Mouse (Mus musculus) gastrocnemius, adult 2 months (tissue): Measurements from ENCODE around the gene Alx3. TPM values are rescaled to one million over a fixed set of nuclear protein-coding genes. Genes with fewer than 3 reads are reported as not detected.

Source experiments
- DNase-seq: peaks from one replicate; pipeline ENCODE4 v3.0.0; 2022
- H3K27ac ChIP-seq: fragments of 200-600 bp; 2 replicates; pipeline ENCODE4 v1.8.1; 2022; ENCODE audit warnings: mild to moderate bottlenecking
- H3K4me3 ChIP-seq: fragments of 200-600 bp; 2 replicates; pipeline ENCODE4 v1.8.1; 2022; ENCODE audit warnings: mild to moderate bottlenecking, moderate library complexity
- CTCF ChIP-seq: fragments of 200-600 bp; IDR thresholded peaks from 2 replicates; pipeline ENCODE4 v1.8.1; 2022; ENCODE audit warnings: antibody characterized with exemption, mild to moderate bottlenecking, moderate library complexity
- intact Hi-C: fragments of 180-260 bp; cut with DNase I; formaldehyde crosslinking; loops from one replicate; pipeline ENCODE4 v1.15.1; 2025
- long read RNA-seq, 2 experiments: library from polyadenylated mRNA; stranded (forward); transcript quantifications; one replicate each; pipeline ENCODE4 v2.0.0; 2021
- total RNA-seq, 2 experiments: library from RNA; stranded (reverse); gene quantifications; 2 replicates each; pipeline ENCODE4 v1.2.3; 2021

Gene Alx3
- total RNA-seq: not detected
- long read RNA-seq, experiment 1: 0 reads
- long read RNA-seq, experiment 2: 0 reads

DNA sequence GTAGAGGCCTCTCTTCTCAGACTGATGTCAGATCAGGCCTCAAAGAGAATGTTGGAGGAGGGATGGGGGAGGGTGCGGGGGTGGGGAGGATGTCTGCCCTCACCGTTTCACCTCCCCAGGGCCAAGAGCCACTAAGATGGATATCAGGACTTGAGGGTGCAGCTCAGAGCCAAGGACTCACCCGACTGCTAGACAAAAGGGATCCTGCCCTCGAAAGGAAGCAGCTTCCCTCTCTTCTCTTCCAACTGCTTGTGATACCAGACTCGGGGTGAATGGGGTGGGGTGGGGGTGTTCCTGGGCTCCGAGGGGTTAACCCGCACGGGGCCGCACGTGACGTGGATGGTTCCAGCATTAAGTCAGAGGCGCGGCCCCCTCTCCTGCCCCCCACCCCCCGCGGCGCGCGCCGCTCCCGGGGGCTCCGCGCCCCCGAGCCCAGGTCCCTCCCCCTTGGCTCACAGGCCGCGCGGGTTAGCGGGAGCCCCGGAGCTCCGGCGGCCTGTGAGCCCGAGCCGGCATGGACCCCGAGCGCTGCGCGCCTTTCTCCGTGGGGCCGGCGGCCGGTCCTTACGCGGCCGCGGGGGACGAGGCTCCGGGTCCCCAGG, at the start of gene Alx3:
Alx3 (plus strand) TSS at position 370 of the 602 bp plus-strand sequence.
- peak within 1 kb of the TSS; percentile 61 for H3K4me3 ChIP-seq
- no peak for TF ChIP-seq CTCF
- DNase-seq: peak; percentile 21
- intact Hi-C loops: no loop called here
- no peak within 1 kb of the TSS for H3K27ac ChIP-seq

DNA sequence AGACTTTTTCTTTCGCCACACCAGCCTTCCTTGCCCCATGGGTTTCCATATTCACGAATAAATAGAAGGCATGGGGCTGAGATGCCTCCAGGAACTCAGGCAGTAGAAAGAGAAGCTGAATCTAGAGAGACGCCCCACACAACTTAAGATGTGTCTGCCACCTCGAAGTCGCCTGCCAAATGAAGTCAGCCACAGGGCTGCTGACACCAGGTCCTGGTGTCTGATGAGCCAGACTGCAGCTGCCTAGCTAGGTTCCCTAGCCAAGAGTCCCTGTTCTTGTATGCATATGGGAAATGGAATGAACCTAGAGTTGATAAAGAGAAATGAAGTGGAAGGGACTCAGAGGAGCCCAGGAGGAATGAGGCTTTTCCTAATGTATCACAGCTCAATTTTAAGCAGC, 49.6 kb upstream of the Alx3 start:
- DNase-seq: no peak
- TF ChIP-seq CTCF: no peak
- no peak overlapping the region for H3K27ac ChIP-seq
- intact Hi-C loops: no loop called here
- H3K4me3 ChIP-seq: no peak overlapping the region

DNA sequence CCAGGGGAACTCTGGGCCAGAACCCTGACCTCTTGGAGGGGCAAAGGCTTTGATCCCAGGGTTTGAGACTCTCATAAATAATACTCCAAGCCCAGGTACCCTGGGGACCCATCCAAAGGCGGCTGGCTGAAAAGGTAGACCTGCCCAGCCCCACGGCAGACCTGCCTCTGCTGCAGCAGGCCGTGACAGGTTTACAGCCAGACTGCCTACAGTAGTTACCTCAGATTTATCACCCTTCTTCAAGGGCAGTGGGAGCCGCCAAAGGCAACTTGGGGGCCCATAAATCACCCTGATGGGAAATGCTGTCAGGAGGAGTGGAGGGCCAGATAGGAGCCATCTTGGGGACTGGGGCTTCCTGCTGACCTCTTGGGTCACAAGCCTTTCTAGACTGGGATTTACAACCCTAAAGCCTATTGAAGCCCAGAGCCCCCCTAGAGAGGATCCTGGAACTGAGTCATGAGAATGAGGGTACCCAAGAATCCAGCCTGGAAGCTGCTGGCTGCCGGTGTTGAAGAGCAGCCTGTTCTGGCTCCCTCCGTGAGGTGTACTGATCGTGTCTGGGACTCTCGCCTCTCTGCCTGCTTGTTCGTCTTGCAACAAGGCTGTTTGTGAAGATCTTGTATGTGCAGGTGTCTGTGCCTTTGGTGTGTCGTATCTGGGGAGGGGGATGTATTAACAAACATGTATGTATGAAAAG, 49.0 kb upstream of the Alx3 start:
- Histone ChIP-seq H3K4me3 (no peak overlapping the region), H3K27ac (no peak overlapping the region)
- DNase-seq: no peak
- intact Hi-C loops: no loop called here
- no peak for TF ChIP-seq CTCF

DNA sequence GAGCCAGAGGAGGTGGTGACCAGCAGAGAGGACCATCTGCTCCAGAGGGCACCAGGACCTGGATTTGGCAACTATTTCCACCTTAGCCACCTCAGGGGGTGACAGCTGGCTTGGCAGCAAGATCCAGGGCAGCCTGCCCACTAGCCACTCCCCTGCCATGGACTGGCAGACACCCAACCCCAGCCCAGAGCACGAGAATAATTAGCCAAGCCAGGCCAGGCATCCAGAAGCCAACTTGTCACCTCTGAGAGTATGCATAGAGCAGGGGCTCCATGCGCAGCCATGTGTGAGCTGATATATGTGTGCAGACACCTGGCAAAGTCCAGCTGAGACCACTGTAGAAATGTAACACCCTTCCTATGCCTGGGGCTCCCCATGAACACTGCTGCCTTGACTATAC, 47.9 kb upstream of the Alx3 start:
- DNase-seq: peak; percentile 27
- no peak for TF ChIP-seq CTCF
- H3K27ac ChIP-seq: no peak overlapping the region
- intact Hi-C loops: no loop called here
- no peak overlapping the region for H3K4me3 ChIP-seq

DNA sequence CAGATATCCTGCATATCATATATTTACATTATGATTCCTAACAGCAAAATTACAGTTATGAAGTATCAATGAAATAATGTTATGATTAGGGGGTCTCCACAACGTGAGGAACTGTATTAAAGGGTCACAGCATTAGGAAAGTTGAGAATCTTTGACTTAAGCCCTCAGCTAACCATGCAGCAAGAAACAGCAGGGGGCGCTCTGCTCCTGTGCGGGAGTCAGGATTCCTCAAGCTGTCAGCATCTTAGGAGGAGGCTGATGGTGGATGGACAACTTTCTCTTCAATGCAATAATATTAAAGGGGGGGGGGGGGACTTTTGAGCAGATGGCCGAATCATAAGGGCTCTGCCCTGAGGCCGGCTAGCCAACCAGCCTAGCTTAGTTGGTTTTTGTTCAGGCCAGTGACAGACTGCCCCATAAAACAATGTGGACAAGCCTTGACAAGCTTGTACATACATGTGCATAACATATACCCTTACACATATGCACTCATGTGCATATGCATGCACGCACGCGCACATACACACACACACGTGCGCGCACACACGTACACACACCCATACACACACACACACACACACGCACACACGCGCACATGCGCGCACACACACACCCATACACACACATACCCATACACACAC, 44.3 kb upstream of the Alx3 start:
- peak; percentile 78 for TF ChIP-seq CTCF
- intact Hi-C loops: no loop called here
- H3K27ac ChIP-seq: no peak overlapping the region
- H3K4me3 ChIP-seq: no peak overlapping the region
- peak; percentile 74 for DNase-seq

DNA sequence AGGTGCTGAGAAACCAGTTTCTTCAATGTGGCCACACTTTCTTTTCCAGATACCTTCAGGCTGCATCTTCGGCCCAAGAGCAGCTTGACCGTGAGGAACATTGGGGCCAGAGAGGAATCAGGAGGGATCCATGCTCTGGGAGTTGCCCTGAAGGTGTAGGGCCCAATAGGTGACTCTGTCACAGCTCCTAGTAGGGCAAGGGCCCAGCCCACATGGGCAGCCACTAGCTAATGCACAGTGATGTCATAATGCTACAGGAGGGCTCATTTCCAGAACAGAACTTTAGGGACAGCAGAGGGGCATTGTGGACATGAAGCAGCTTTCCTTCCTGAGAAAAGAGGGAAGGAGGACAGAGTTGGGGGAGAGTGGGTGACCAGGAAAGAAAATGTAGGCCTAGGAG, 40.0 kb upstream of the Alx3 start, which contains the start of gene Ubl4b:
Ubl4b (minus strand) TSS at position 232 of the 400 bp plus-strand sequence.
- TF ChIP-seq CTCF: no peak
- intact Hi-C loops: no loop called here
- DNase-seq: no peak
- H3K27ac ChIP-seq: no peak within 1 kb of the TSS
- no peak within 1 kb of the TSS for H3K4me3 ChIP-seq

DNA sequence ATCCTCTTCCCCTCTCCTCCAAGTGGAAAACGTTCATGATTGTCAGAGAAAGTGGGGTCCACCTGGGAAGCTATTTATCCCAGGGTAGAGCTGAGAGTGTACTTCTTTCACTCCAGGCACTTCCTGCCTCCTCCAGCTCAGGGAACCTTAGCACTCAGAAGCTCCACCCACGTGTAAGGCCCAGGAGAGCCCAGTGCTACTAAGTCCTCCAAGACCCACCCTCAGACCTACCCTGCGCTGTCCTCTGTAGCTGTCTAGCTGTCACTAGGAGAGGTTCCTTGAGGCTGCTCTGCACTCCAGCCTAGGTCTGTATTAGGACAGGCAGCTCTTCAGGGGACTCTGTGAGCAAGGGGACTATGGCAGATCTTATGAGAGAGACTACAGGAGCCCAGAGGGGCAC, 36.1 kb upstream of the Alx3 start:
- H3K4me3 ChIP-seq: no peak overlapping the region
- DNase-seq: no peak
- no peak for TF ChIP-seq CTCF
- H3K27ac ChIP-seq: no peak overlapping the region
- intact Hi-C loops: loop anchor here (1.0 kb wide), 1 partner anchor 21 kb away; no protein-coding TSS in a partner anchor

DNA sequence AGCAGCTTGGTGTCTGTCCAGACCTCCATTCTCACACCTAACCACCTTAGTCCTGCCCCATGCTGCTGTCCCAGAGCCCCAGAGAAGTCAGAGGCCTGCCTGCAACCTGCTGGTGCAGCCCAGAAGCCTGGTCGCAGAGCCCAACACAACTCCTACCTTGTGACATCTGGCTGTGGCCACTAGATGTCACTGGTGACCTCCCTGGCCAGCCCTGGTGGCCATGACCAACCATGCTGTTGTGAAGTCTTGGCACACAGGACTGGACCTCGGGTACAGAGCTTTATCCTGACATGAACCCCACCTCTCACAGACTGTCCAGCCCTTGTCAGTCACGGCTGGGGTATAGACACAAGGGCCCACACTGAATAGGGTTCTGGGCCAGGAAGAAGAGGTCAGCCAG, 35.6 kb upstream of the Alx3 start:
- peak; percentile 84 for DNase-seq
- peak; percentile 92 for TF ChIP-seq CTCF
- H3K27ac ChIP-seq: no peak overlapping the region
- no peak overlapping the region for H3K4me3 ChIP-seq
- intact Hi-C loops: loop anchor here (1.0 kb wide), 1 partner anchor 20 kb away; no protein-coding TSS in a partner anchor

DNA sequence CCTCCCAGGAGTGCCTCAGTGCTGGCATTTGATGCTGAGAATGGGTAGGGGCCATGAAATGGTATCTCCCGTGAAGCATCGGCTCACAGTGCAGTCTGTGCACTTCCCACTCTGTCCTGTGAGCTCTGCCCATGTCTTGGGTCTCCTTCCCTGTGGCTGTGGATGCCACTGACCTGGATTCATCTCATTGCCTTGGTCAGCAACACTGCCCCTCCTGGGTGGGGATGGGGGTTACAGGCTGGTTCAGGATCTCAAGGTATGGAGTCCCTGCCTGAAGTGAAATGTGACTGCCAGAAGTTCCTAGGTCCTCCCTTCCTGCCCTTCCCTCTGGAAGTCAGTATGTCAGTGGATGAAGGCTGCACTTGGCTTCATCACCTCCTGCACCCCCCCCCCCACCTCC, 32.7 kb upstream of the Alx3 start:
- intact Hi-C loops: no loop called here
- no peak for TF ChIP-seq CTCF
- no peak for DNase-seq
- H3K4me3 ChIP-seq: no peak overlapping the region
- no peak overlapping the region for H3K27ac ChIP-seq

DNA sequence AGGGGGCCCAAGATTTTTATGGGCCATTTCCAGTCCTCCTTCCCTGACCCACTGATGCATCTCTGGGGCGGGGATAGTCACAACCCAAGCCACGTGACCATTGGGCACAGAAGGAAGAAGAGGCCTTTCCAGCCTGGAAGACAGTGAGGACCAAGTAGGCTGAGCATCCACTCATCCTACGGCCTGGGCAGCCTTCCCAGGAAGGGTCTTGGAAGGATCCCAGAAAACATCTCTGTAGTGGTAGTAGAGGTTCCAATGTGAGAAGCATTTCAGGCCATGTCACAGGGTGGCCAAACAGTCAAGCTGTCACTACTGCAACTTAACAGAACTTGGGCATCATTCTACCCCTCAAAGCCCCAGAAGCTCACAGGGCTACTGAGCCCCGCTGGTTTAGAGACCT, 32.2 kb upstream of the Alx3 start:
- H3K4me3 ChIP-seq: no peak overlapping the region
- no peak overlapping the region for H3K27ac ChIP-seq
- intact Hi-C loops: no loop called here
- TF ChIP-seq CTCF: no peak
- DNase-seq: no peak

DNA sequence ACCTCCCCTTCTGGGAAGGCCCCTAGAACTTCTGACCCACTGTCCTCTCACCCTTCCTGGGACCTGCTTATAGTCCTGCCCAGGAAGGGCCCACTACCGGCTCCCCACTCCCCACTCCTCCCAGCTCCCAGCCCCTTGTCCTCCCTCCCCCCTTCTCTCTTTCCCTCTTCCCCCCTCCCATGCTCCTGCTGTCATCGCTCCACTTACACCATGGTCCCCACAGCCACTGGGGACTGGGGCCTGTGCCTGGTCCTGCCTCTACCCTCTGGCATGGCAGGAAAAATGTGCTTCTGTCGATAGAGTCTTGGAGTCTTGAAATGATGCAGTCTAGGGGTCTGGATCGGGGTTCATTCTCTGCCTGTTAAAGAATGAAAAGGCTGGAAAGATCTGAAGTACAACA, 31.0 kb upstream of the Alx3 start:
- TF ChIP-seq CTCF: no peak
- intact Hi-C loops: no loop called here
- no peak overlapping the region for H3K4me3 ChIP-seq
- H3K27ac ChIP-seq: no peak overlapping the region
- DNase-seq: no peak

DNA sequence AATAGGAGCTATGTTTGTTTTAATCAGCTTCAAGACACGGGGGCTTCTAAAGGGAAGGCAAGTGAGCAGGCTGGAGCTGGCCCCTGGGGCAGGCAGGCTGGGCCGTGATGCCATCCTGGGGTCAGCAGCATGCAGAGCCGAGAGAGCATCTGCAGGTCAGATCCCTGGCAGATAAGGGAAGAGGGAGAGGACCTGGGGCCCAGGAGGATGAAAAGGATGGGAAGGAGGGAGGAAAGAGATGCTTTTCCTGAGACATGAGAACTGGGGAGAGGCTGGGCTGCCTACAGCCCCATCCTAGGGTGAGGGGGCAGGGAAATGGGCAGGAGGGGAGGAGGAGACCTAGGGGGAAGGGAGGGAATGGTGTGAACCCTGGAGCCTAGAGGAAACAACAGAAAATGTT, 29.5 kb upstream of the Alx3 start:
- intact Hi-C loops: no loop called here
- DNase-seq: no peak
- H3K27ac ChIP-seq: no peak overlapping the region
- no peak for TF ChIP-seq CTCF
- no peak overlapping the region for H3K4me3 ChIP-seq

DNA sequence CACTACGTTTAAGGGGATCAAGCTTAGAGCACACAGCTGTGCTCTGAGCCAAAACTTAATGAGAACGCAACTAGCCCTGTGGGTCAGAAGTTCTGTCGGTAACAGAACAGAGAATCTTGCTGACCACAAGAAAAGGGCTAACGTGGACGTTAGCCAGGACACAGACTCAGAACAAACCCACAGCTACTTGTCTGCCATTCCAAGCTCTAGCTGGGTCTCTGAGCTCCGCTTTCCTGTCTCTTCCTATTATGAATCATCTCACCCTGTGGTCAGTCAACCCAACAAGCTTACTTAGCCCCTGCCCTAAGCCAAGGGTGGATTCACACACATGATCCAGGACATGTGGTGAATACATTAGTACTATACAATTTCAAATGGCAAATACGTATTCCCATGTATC, 27.1 kb upstream of the Alx3 start:
- Histone ChIP-seq H3K4me3 (no peak overlapping the region), H3K27ac (no peak overlapping the region)
- intact Hi-C loops: no loop called here
- no peak for TF ChIP-seq CTCF
- no peak for DNase-seq

DNA sequence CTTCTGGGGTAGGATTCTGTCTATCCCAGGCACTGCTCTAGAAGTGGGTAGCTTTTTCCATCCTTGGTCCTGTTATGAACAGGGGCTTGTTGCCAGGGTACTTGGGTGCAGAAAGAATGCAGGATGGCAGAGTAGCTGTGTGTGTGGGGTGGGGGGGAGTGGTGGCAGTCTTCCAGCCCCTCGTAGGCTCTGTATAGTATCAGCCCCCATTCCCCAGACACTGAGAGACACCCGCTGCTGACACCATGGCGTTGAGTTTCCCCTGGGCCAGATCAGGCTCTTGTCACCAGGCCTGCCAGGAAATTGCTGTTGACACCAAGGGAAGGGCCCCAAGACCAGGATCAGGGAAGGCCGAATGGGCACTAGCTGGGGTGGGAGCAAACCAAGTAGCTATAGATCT, 26.1 kb upstream of the Alx3 start:
- DNase-seq: no peak
- Histone ChIP-seq H3K27ac (no peak overlapping the region), H3K4me3 (no peak overlapping the region)
- intact Hi-C loops: no loop called here
- TF ChIP-seq CTCF: no peak
